Mouse (Mus musculus) ovary, adult 18-20 months (tissue): ENCODE measurements around the gene Iqca.

Experiments
- DNase-seq: peaks from one replicate; pipeline ENCODE4 v3.0.0; 2022; ENCODE audit warnings: low spot score, mixed read lengths

The Iqca gene

DNA sequence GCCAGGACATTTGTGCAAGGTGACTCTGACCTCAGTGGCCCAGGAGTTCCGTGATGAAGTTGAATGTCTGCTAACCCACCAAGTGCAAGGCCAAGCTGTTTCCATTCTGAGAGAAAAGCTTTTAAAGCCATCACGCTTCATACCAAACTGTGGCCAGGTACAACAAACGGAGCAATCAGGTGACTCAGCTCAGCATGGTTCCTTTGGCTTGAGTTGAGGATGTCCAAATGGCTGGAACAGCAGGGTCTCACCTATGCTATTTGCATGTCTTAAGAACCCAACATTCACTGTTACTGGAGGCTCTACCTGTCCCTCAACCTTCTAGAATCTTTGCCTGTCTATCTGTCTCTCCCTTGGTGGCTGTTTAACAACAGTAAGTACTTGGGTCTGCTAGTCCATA lies 93.1 kb downstream of the Iqca start:
- DNase-seq = no peak

DNA sequence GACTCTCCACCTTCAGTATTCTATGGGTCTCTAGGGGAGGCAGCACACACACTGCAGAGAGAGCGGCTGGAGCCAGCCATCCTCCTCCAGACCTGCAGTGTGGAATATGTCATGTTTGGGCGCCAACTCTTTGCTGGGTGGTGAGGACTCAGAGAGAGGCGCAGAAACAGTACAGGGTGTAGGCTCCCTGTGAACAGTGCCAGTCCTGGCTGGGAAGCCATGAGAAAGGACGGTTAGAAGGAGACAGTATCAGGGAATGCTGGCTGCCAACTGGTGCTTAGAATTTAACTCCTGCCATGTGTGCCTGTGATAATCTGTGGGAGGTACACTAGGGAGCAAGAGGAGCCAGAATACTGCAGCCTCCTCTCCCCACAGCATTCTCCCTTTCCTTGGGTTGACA lies 98.2 kb downstream of the Iqca start:
- no peak for DNase-seq

DNA sequence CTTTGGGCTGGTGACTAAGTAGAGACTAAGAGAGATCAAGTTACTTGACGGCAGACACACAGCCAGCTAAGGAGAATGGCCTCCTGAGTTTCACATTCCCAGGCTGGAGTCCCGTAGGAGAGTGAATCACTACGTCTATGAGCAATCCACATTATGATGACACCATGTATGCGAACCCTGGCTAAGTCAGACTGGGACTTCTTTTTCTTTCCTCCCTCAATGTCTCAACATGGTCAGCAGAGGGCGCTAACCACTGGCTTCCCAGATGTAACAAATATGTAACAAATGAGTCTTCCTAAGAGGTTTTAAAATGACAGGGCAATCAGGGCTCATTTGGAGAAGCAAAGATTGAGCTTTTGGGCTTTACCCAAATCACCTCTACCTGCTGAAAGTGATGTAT lies 101.9 kb downstream of the Iqca start:
- no peak for DNase-seq

DNA sequence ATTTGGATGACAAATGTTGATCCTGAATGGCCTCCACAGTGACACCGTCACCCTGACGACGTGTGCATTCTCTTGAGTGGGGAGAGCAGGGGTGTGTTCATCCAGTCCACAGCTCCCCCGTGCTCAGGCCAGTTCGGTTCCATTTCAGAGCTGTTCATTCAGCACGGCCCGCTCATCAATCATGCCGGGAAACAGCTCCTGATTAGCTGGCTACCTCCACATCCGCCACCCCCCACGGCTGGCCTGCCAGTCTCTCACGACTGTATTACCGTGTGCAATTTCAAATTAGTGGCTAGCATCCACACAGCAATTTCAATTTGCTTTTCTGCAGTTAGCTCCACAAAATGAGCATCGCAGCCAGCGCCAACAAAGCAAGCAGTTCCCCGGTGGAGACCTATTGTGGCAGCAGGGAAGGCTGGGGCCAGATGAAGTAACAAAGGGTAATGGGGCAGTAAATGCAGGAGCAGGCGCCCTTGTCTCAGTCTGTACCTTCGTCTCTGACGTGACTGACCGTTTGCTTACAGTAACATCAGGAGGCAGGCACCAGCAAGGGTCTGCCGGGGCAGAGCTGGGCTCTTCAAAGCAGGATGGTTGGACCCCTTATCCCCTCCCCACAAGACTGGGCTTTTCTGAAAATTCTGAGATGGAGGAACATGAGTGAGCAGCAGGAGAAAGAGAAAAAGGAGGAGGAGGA lies 103.0 kb downstream of the Iqca start:
- DNase-seq = no peak

DNA sequence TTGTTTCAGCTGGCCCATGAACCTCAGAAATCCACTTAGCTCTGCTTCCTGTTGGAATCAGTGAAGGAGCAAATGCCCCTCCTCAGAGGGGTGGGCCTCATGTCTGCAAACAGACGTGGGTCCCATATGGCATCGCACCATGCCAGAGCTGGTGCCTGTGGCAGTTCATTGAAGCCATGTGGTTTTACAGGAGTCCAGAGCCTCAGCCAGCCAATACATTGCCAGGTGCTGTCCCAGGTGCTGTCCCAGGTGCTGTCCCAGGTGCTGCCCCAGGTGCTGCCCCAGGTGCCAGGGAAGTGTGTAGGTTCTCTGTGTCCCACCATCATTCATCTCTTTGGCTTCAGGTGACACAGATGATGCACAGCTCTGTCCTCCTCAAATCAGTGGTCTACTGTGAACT lies 124.9 kb downstream of the Iqca start:
- no peak for DNase-seq

DNA sequence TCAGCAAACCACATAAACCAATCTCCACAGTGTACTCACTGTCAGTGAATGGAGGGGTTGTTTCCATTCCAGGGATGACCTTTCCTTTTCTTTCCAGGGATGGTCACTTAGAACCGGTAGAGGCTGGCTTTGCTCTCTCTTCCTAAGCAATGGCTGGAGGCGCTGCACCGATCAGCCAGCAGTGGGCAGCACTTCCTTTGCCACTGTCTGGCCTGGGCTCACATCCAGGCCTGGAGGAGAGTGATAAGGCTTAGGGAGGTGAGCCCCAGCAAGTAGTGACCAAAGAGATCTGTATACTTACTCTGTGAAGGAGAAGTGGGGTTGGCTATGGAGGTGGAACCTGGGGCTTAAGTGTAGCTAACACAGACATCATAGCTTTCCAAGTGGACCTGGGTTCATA lies 126.3 kb downstream of the Iqca start:
- DNase-seq = no peak

DNA sequence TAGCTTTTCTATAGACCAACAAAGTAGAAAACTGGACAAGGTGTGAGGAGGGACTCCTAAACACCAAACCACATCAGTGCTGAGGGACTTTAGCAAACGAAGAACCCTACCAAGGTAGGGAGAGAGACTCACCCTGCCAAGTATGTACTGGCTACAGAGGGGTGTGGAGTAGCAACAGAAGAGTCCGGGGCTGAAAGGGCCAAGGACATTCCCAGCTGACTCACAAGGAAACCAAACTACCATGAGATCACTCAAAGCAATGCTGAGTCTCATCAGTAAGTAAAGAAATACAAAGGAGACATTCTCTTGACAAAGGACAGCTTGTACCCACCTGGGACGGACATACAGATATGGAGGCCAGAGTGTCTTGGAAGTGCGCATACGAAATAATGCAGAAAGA lies 132.9 kb downstream of the Iqca start:
- no peak for DNase-seq

DNA sequence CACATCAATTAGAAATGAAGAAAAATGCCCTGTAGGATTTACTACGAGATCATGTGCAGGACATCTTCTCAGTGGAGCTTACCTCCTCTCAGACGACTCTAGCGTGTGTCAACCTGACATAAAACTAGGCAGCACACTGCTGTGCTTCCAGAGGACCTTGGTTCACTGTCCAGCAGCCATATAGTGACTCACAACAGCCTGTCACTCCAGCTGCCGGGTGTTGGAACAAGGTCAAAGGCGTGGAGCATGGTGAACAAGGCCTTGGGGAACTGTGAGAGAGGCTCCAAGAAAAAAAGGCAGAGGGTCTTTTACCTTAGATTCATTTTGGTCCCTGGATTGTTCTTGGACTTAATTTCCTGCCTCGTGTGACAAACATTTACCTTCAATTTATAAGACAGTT lies 135.1 kb downstream of the Iqca start:
- DNase-seq = peak; percentile 8

DNA sequence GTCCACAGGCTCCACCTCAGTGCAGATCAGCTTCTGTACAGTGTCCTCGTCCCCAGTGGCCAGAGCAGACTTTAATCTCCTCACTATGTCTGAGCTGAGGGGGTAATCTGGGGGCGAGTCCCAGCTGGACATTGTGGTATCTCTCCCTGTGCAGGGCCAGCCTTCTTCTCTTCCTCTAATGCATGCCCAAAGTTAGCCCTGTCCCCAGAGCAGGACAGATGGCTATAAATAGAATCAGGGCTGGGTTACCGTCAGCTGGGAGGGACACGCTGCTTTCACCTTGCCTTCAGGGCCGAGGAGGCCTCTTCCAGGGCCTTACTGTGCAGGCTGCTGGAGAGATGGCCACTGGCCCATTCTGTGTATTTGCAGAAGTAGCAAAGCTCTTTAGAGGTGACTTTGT lies 138.8 kb downstream of the Iqca start, which contains the start of gene Asb18:
Asb18 (minus strand) TSS at position 221 of the 400 bp plus-strand sequence.
- DNase-seq = no peak

DNA sequence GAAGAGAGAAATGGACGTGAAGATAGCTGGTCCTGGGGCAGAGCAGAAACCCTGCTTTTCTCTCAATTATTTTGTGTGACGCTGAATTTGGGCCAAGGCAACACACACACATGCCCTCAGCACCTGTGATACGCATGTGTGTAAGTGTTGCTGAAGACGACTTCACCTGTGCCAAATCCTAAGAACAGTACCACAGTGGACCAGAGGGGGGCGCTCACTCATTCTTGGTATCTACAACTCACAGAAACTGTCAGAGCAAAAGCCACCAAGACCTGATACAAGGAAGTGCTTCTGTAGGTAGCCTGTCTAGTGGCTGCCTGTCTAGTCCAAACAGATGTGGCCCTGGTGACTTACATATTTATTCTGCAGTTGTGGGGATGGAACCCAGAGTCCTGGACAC lies 139.9 kb downstream of the Iqca start:
- DNase-seq = no peak

DNA sequence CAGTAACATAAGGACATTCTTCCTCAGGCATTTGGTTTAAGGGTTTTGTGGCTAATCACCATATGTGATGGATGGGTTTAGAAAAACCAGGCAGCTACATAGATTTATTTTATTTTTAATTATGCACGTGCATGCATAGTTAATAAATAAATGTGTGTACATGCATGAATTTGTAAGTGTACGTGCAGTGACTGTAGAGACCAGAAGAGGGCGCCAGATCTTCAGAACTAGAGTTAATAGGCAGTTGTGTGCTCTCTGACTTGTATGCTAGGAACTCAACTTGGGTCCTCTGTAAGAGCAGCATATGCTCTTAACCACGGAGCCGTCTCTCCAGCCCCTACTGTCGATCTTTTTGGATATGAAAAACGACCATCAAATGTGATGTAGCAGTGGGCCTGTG lies 140.4 kb downstream of the Iqca start:
- no peak for DNase-seq

DNA sequence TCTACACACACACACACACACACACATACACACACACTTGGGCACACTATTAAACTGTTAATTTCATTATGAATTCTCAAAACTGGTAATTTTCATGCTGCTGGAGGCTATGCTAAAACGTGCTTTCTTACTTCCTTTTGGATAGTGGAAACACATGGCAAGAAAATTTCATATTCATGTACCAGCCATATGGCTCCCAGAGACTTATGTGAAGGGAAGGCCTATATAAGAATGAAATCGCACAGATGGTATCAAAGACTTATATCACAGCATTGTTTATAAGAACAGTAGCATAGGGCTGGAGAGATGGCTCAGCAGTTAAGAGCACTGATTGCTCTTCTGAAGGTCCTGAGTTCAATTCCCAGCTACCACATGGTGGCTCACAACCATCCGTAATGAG lies 141.0 kb downstream of the Iqca start:
- DNase-seq = no peak

DNA sequence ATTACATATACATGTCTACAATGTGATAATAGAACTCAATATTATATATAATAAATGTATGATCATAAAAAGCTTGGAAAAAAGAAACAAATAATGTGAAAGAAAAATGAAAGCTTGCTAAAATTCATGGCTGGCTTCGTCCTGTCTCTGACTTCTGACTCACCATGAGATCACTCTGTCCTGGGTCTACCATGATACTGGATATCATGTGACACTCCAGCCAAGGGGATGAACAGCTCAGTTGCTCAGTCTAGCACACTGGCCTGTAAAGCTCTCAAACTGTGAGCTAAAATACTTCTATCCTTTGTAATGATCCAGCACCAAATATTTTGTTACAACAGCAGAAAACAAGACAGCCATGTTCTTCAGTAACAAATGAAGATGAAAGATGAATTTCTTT lies 143.1 kb downstream of the Iqca start:
- DNase-seq = no peak

DNA sequence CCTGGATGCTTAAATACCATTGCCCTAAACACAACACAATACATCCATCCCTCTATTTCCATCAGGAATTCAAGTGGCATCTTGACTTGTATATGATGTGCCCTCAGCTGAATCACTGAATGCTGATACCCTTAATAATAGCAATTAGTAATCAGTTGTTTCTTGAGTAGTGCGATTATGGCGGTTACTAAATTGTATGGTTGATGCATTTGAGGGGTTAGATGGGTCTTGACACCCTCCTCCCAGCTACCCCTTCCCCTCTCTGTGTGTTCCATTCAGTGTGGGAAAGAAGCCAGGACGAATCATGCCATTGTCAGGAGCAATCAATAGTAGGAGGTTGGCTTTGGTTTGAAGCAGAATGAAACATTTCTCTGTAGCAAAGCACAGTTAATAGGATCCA lies 144.0 kb downstream of the Iqca start:
- DNase-seq = no peak

DNA sequence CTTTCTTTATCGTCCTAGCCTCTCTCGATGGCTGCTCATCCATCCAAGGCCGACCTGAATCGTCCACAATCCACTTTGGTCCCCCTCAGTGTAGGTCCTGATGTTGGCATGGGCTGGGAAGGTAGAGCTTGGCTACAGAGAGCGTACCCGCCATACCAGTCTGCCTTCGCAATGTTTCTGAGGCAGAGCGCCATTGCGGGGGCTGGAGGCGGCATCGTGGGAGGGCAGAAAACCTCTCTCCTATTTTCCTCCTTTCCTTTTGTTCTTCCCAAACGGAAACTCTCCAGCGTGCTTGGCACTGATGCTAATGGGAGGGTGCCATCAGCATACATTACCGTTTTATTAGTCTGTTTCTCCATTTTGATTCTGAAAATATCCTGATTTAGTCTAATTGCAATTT lies 146.5 kb downstream of the Iqca start:
- DNase-seq = no peak

DNA sequence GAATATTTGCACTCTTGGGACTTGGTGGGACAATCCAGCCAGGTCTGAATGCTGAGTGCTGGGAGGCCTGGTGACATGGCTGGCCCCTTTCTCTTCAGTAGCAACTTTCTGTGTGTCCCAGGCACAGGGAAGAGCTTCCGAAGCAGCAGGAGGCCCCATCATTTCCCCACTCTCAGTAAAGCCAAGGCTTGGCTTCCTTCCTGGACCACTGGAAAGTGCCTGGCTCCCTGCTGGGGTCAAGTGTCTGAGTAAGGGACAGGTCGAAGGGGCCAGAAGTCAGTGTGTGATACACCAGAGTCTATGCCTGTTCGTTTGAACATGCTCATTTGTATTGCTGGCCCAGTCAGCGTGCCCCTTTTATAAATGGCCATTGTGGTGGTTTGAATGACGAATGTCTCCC lies 152.2 kb downstream of the Iqca start:
- DNase-seq = no peak

DNA sequence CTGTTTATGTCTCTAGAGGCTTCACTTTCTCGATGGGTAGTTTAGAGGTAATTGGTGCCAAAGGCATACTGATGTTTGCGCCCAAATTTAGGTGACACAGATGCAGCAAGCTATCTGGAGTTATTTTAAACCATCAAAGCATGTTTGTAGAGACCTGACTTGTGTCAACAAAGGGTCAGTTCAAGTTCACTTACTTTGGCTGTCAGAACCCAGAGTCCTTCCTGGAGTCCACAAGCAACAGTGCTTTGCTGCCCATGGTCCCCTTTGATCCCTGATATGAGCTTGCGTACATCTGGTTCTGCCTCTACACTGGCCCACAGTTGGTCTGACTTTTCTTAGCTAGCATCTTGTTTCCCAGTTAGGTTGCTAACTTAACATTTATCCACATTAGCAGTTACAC lies 153.3 kb downstream of the Iqca start:
- no peak for DNase-seq

DNA sequence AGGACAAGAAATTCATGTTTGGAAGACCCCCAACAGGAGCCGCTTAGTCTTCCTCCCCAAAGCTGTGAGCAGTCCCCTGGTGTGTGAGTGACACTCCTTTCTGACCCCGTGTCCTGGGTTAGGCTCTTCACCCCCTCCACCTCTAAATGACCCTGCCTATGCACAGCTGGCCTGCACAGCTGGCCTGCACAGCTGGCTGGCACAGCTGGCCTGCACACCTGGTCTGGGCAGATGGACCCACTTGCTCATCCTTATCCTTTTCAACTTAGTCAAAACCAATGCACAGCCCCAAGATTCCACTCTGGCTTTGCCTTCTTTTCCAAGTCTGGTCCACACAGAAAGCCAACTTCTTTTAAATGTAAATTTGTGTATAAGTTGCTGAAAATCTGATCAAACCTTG lies 154.5 kb downstream of the Iqca start:
- no peak for DNase-seq

DNA sequence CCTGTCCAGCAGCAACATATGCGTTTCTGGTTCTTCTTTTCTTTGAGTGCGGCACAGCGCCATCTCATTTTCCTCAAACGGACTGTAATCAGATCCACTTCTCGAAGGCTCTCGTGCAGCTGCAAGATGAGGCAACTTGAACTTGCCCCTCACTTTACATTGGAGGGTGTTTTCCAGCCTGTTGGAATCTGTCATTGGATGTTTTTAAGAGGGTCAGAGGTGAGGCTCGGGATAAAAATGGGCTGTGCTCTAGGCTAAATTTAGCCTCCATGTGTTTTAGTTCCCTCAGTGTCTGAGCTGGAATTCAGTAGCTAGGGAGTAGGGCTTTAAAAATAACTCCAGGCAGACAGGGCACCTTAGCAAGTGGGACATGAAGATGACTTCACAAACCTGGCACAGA lies 155.1 kb downstream of the Iqca start:
- no peak for DNase-seq

DNA sequence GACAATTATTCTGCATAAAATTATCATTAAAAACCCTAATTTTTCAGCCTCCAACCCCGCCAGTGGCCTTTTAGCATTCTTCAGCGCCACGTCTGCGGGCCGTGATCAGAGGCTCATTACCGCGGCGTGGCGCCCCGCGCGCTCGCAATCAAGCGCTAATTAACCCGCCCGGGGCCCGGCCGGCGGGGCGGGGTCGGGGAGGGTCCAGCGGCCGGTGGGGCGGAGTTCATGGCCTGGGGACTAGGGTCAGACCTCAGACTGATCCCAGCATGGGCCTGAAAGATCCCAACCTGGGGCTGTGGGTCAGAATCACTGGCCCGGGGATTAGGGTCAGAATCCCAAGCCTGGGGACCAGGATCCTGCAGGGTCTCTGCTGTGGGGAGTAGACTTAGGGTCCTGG lies 160.9 kb downstream of the Iqca start:
- DNase-seq = no peak
